Mouse (Mus musculus): Measurements from ENCODE around the gene Wbp1. TPM values are rescaled to one million over a fixed set of nuclear protein-coding genes. Genes with fewer than 3 reads are reported as not detected.
A peak's percentile ranks its signal among the peaks of the same experiment; 100 is the strongest.

Gene Wbp1
- total RNA-seq, 1 experiment, result 47.5 TPM

GRCm38 (mm10) chr6:83087926-83088260, 33.5 kb downstream of the Wbp1 start:
- no peaks in the 10 kb centered on the region for H3K36me3 ChIP-seq (ENCODE audit: control insufficient read depth, insufficient read depth, low read length, poor library complexity, severe bottlenecking)
- H3K4me1 ChIP-seq (ENCODE audit: control insufficient read depth in 2 of 2, insufficient read depth in 2 of 2, low read length in 2 of 2, poor library complexity in 1 of 2), result peaks cover 0 to 2% of the 10 kb centered on the region in 2 experiments; a peak in 1 of 4 replicates
- no peak for TF ChIP-seq CHD2 (IDR thresholded peaks at IDR 0.05; ENCODE audit: low read depth, low read length)
- no peak for TF ChIP-seq MAFK (IDR thresholded peaks at IDR 0.05; ENCODE audit: insufficient read depth, low read depth, low read length)
- TF ChIP-seq ZNF384 (IDR thresholded peaks at IDR 0.05; ENCODE audit: low read depth, low read length), result no peak
- TF ChIP-seq HCFC1 (IDR thresholded peaks at IDR 0.05; ENCODE audit: borderline replicate concordance, insufficient read depth, low read length), result no peak
- no peak for TF ChIP-seq ZC3H11A (IDR thresholded peaks at IDR 0.05; ENCODE audit: borderline replicate concordance, low read depth, low read length)
- DNase-seq (ENCODE audit: low read depth, low spot score), result no peak
- in situ Hi-C loops (cut with MboI; ENCODE audit: low sequenced_read_pairs in 2 of 2, unreplicated experiment in 2 of 2), result no loop called here
- H3K4me3 ChIP-seq (ENCODE audit: insufficient read depth in 1 of 2, low read depth in 1 of 2, low read length in 2 of 2, poor library complexity in 1 of 2, severe bottlenecking in 1 of 2), result peak overlapping the region; percentile 37 to 61; a peak in 3 of 4 replicates
- no peak overlapping the region for H3K9ac ChIP-seq (ENCODE audit: insufficient read depth, low read depth, low read length, poor library complexity, severe bottlenecking)
- no peaks in the 10 kb centered on the region for H3K9me3 ChIP-seq (ENCODE audit: control insufficient read depth, insufficient read depth, low read depth, low read length)
- no peak overlapping the region for H3K27ac ChIP-seq (ENCODE audit: insufficient read depth, low read depth, low read length, poor library complexity, severe bottlenecking)

- DNase-seq (ENCODE audit: low read depth, low spot score), result no peak
- peak overlapping the region; percentile 37 to 61; a peak in 3 of 4 replicates for H3K4me3 ChIP-seq (ENCODE audit: insufficient read depth in 1 of 2, low read depth in 1 of 2, low read length in 2 of 2, poor library complexity in 1 of 2, severe bottlenecking in 1 of 2)
- H3K36me3 ChIP-seq (ENCODE audit: control insufficient read depth, insufficient read depth, low read length, poor library complexity, severe bottlenecking), result no peaks in the 10 kb centered on the region
- TF ChIP-seq ZC3H11A (IDR thresholded peaks at IDR 0.05; ENCODE audit: borderline replicate concordance, low read depth, low read length), result no peak
- no peak for TF ChIP-seq ZNF384 (IDR thresholded peaks at IDR 0.05; ENCODE audit: low read depth, low read length)
- no peak for TF ChIP-seq MAFK (IDR thresholded peaks at IDR 0.05; ENCODE audit: insufficient read depth, low read depth, low read length)
- TF ChIP-seq HCFC1 (IDR thresholded peaks at IDR 0.05; ENCODE audit: borderline replicate concordance, insufficient read depth, low read length), result no peak
- no peak for TF ChIP-seq CHD2 (IDR thresholded peaks at IDR 0.05; ENCODE audit: low read depth, low read length)
- no peaks in the 10 kb centered on the region for H3K9me3 ChIP-seq (ENCODE audit: control insufficient read depth, insufficient read depth, low read depth, low read length)
- H3K4me1 ChIP-seq (ENCODE audit: control insufficient read depth in 2 of 2, insufficient read depth in 2 of 2, low read length in 2 of 2, poor library complexity in 1 of 2), result peaks cover 0 to 2% of the 10 kb centered on the region in 2 experiments; a peak in 1 of 4 replicates
- H3K9ac ChIP-seq (ENCODE audit: insufficient read depth, low read depth, low read length, poor library complexity, severe bottlenecking), result no peak overlapping the region
- no peak overlapping the region for H3K27ac ChIP-seq (ENCODE audit: insufficient read depth, low read depth, low read length, poor library complexity, severe bottlenecking)
- in situ Hi-C loops (cut with MboI; ENCODE audit: low sequenced_read_pairs in 2 of 2, unreplicated experiment in 2 of 2), result no loop called here
These were observed 34.0 kb downstream of the Wbp1 start for GRCm38 (mm10) chr6:83087205-83087925.

- Histone ChIP-seq H3K4me3 (ENCODE audit: insufficient read depth in 1 of 2, low read depth in 1 of 2, low read length in 2 of 2, poor library complexity in 1 of 2, severe bottlenecking in 1 of 2) (peak within 1 kb of the TSS; percentile 48 to 61), H3K36me3 (ENCODE audit: control insufficient read depth, insufficient read depth, low read length, poor library complexity, severe bottlenecking) (no peaks in the 10 kb centered on the region; the same call in 1 of the 2 replicates), H3K27ac (ENCODE audit: insufficient read depth, low read depth, low read length, poor library complexity, severe bottlenecking) (no peak within 1 kb of the TSS), H3K4me1 (ENCODE audit: control insufficient read depth in 2 of 2, insufficient read depth in 2 of 2, low read length in 2 of 2, poor library complexity in 1 of 2) (peaks cover 0 to 2% of the 10 kb centered on the region in 2 experiments; a peak in 1 of 4 replicates), H3K9ac (ENCODE audit: insufficient read depth, low read depth, low read length, poor library complexity, severe bottlenecking) (peak within 1 kb of the TSS; percentile 42; the same call in 1 of the 2 replicates), H3K9me3 (ENCODE audit: control insufficient read depth, insufficient read depth, low read depth, low read length) (no peaks in the 10 kb centered on the region)
- TF ChIP-seq ZC3H11A (IDR thresholded peaks at IDR 0.05; ENCODE audit: borderline replicate concordance, low read depth, low read length) (no peak), ZNF384 (IDR thresholded peaks at IDR 0.05; ENCODE audit: low read depth, low read length) (no peak), MAFK (IDR thresholded peaks at IDR 0.05; ENCODE audit: insufficient read depth, low read depth, low read length) (no peak), CHD2 (IDR thresholded peaks at IDR 0.05; ENCODE audit: low read depth, low read length) (no peak), HCFC1 (IDR thresholded peaks at IDR 0.05; ENCODE audit: borderline replicate concordance, insufficient read depth, low read length) (no peak)
- no peak for DNase-seq (ENCODE audit: low read depth, low spot score)
- in situ Hi-C loops (cut with MboI; ENCODE audit: low sequenced_read_pairs in 2 of 2, unreplicated experiment in 2 of 2), result no loop called here
These were observed 35.0 kb downstream of the Wbp1 start, which contains the start of gene Lbx2 for GRCm38 (mm10) chr6:83086121-83087035. TSS of gene Lbx2 (plus strand) at chr6:83086367.

- in situ Hi-C loops (cut with MboI; ENCODE audit: low sequenced_read_pairs in 2 of 2, unreplicated experiment in 2 of 2), result no loop called here
- DNase-seq (ENCODE audit: low read depth, low spot score), result no peak
- Histone ChIP-seq H3K9me3 (ENCODE audit: control insufficient read depth, insufficient read depth, low read depth, low read length) (no peaks in the 10 kb centered on the region), H3K27ac (ENCODE audit: insufficient read depth, low read depth, low read length, poor library complexity, severe bottlenecking) (no peak overlapping the region), H3K4me3 (ENCODE audit: insufficient read depth in 1 of 2, low read depth in 1 of 2, low read length in 2 of 2, poor library complexity in 1 of 2, severe bottlenecking in 1 of 2) (no peak overlapping the region), H3K9ac (ENCODE audit: insufficient read depth, low read depth, low read length, poor library complexity, severe bottlenecking) (no peak overlapping the region), H3K36me3 (ENCODE audit: control insufficient read depth, insufficient read depth, low read length, poor library complexity, severe bottlenecking) (peaks cover 2% of the 10 kb centered on the region), H3K4me1 (ENCODE audit: control insufficient read depth in 2 of 2, insufficient read depth in 2 of 2, low read length in 2 of 2, poor library complexity in 1 of 2) (peaks cover 0 to 2% of the 10 kb centered on the region in 2 experiments; a peak in 1 of 4 replicates)
- TF ChIP-seq ZNF384 (IDR thresholded peaks at IDR 0.05; ENCODE audit: low read depth, low read length), result no peak
- TF ChIP-seq ZC3H11A (IDR thresholded peaks at IDR 0.05; ENCODE audit: borderline replicate concordance, low read depth, low read length), result no peak
- no peak for TF ChIP-seq MAFK (IDR thresholded peaks at IDR 0.05; ENCODE audit: insufficient read depth, low read depth, low read length)
- no peak for TF ChIP-seq HCFC1 (IDR thresholded peaks at IDR 0.05; ENCODE audit: borderline replicate concordance, insufficient read depth, low read length)
- TF ChIP-seq CHD2 (IDR thresholded peaks at IDR 0.05; ENCODE audit: low read depth, low read length), result no peak
These were observed 36.9 kb downstream of the Wbp1 start for GRCm38 (mm10) chr6:83084477-83084876.

Data from ES-E14 (cell line).